Mouse (Mus musculus) hematopoietic stem cell, adult 5-6 weeks (primary cell): ENCODE measurements around the gene Dnah17. TPM values are rescaled to one million over a fixed set of nuclear protein-coding genes. Genes with fewer than 3 reads are reported as not detected.

Source experiments
- ATAC-seq, 2 experiments: fragments of 125-278 bp in 1 of 2; replicated peaks in 1 of 2; 2 replicates each; pipeline ENCODE4 v1.8.0; 2016 to 2017; ENCODE audit warnings: inconsistent platforms in 2 of 2, mild to moderate bottlenecking in 2 of 2, moderate number of reproducible peaks in 2 of 2, low read depth in 1 of 2, moderate TSS enrichment in 1 of 2; ENCODE audit not compliant: low FRiP score in 2 of 2, poor library complexity in 2 of 2, severe bottlenecking in 2 of 2, insufficient read depth in 1 of 2, low TSS enrichment in 1 of 2
- total RNA-seq: library from RNA; stranded (forward); fragments of 172-1452, 232-1000 nt; gene quantifications from 2 replicates; pipeline ENCODE4 v1.2.3, GENCODE M21; 2017

Dnah17 gene
- total RNA-seq, 1 experiment from 2014 or later = 0.10 TPM

DNA sequence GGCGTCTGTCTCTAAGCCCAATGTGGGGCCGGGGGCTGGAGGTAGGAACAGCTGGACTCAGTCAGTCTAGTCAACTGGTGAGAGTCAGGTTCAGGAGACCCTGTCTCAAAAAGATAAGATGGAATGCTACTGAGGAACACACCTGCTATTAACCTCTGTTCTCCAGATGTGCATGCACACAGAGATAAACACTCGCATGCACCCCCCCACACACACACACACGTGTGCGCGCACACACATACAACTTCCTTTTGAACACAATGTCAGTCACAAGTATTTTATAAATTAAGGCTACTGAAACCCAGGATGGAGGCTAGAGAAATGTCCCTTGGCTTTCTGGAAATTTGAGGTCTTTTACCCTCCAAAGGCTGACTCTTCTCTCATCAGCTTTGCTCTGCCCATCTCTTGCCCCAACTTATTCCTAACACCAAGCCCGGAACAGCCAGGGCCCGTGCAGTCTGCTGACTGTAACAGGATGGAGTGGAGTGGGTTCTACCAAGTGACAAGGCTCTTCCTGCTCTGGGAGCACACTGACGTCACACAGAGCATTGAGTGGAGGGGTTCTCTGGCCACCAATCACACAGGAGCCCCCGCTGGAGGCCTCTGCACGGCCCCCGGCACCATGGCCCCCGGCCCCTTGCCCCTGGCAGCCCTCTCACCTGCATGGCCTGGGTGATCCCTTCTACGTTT is 16.8 kb downstream of the Dnah17 start:
- no peak for ATAC-seq

DNA sequence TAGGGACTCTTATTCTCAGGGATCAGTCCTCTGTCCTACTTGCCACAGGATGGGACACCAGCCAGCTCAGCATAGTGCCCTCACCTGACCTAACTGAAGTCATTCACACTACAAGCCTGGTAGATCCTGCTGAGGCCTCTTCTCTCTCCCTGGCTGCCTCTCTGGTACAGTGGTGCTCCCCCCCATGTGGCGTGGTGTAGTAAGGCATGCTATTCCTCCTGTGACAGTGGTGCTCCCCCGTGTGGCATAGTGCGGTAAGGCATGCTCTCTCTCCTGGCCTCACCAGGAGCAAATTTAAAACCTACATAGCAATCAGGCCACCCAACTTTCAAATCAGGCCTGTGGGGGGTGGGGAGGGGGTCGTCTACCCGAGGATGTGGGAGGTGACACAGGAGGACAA is 26.4 kb downstream of the Dnah17 start:
- ATAC-seq = peak; percentile 85 to 87

DNA sequence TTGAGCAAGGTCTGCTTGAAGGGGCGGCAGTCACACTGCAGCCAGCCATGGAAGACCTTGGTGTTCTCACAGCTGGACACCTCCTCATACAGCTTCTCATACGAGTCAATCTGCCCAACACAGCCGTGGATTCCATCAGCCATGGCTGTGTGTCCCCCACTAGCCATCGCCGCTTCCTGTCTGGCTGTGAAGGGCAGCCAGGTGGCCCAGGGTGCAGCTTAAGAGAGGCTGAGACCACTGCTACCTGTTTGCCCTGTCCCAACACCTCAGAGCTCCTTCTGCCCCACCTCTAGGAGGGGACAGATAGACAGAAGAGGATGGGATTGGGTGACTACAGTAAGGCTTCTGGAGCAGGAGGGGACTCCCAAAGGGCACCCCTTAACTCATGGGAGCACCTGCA is 27.1 kb downstream of the Dnah17 start:
- ATAC-seq = no peak

DNA sequence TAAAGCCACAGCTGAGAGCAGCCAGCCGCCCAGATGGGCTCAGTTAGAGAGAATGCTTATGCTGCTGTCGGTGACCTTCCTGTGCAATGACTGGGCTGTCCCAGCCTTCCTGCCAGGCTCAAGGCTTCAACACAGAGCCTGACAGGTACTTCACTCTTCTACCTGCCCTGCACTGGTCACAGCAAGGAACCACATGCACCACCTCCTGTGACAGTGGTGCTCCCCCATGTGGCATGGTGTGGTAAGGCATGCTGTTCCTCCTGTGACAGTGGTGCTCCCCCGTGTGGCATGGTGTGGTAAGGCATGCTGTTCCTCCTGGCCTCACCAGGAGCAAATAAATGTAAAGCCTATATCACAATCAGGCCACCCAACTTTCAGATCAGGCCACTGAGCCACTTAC is 27.6 kb downstream of the Dnah17 start:
- peak; percentile 87 to 91 for ATAC-seq

DNA sequence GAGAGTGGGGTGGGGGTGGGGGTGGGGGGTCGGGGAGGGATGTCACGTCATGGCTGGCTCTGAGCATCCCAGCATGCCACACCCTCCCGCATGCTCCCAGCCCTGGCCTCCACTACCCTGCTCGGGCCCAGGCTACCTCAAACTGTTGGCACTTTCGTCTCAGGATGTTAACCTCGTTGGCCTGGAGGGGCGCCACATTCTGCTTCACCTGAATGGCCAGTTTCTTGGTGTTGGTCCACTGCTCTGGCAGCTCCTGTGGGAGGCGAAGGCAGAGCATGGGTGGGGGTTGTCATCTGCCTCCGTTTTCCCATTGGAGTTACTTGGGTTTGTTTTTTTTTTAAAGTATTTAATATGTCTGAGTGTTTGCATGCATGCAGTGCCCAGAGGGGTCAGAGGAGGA is 29.3 kb downstream of the Dnah17 start:
- no peak for ATAC-seq

DNA sequence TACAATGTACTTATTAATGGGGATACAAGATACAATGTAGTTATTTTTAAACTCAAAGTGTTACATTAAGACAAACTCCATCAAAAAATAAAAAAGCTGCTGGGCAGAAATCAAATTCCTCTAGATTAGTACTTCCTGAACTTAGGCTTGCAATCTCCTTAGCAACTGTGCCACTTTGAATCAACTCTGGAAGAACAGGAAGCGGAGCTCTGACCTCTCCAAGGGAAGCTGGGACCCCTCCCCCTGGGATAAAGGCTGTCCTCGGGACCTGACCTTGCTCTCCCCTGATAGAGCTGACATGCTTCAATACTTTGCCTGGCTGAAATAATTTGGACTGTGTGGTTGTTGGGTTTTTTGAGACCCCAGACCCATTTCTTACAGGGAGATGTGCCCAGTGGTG is 33.7 kb downstream of the Dnah17 start:
- no peak for ATAC-seq

DNA sequence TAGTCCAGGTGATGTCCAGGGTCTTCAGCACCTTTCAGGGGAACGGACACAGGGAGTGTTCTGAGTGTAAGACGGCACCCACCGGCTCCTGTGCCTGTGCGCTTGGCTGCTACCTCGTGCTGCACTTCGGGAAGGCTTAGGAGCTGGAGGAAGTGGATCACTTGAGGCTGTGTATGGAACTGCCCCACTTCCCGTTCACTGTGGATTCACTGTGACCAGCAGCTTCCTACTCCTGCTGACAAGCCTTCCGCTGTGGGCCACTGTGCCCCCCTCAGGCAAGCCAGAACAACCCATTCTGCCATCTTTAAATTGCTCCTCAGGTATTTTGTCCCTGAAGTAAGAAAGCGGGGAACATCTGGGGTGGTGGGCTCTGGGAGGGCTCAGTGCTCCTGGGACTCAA is 35.4 kb downstream of the Dnah17 start:
- peak; percentile 31 to 51; a peak in 1 of 4 replicates for ATAC-seq

DNA sequence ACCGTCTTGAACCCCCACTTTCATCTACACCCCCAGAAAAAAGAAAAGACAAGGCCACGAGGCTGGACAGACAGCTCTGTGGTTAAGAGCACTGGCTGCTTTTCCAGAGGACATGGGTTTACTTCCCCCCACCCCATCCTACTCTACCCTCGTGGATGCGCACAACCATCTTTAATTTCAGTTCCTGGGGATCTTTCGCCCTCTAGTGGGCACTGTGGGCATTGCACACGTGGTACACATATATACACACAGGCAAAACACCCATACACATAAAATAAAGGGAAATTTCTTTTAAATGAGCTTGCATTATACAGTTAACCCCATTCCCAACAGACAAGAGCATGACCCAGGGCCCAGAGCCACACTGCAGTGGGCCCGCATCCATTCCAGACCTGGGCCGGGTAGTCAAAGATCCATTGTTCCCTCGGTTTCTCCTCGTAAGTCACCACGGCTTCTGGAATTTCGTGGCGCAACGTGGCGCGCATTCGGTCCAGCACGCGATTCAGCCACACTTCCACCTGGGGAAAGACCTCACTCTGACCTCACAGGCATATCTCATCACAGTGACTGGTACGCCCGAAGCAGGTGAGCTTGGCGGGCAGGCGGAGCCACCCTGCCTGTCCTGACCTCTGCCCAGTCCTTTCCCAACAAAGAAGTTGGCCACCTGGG is 39.3 kb downstream of the Dnah17 start:
- no peak for ATAC-seq

DNA sequence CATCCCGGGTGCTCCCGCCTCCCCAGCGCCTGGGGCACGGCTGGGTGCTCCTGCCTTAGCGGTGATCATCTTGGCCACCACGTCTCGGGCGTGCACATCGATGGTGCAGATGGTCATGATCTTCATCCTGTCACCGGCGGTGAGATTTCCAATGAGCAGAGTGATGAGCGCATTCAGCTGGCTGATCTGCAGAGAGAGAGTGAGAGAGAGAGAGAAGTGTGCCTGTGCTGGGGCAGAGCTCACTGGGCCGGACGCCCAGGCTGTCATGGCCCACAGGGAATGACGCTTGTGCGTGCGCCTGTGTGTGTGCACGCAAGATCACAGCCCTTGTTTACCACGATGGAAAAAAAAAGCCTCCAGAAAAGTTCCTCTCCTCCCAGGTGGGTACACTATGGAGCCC is 41.5 kb downstream of the Dnah17 start:
- no peak for ATAC-seq

DNA sequence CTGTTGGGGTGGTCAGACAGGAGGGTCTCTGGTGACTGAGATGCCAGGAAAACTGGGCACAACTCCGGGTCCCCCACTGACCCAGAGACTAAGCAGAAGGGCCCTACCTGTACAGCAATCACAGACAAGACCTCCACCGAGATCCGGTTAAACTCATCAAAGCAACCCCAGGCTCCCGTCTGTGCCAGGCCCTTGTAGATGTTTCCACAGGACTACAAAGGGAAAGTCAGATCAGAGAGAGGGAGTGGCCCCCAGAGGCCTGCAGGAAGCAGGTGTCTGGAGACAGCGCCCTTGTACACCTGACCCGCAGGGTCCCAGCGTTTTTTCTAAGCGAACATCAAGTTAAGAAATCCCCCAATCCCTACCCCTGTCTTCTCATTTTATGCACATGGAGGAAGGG is 44.5 kb downstream of the Dnah17 start:
- ATAC-seq = no peak

DNA sequence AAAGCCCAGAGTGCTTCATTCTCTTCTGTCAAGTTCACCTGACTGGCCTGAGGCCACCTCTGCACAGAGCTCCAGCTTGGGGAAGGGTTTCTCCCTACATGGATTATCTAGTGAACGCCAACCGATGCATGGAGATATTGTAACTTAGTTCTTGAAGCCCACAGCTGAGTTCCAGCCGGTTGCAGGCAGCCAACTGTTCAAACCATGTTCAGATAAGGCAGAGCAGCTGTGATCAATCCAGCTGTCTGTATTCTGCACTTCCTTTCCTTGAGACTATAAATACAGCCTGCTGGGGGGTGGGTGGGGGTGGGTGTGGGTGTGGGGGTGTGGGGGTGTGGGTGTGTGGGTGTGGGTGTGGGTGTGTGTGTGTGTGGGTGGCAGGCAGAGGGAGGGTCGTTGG is 45.3 kb downstream of the Dnah17 start:
- no peak for ATAC-seq

DNA sequence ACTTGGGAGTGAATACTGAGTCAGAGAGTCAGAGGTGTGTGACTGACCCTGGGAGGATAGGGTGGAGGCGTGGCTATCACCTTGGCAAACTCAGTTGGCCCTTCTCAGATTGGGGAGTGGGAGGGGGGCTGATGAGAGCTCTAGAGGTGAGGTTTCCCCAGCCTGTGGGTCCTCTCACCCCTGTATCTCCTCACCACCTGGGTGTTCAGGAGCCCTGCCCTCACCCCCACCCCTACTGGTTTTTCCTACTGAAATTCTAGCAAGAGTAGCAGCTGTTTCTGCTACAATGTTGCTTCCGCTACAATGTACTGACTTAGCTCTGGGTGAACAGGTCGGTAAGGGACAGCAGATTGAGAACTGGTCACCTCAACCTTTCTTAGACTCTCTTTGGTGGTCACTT is 46.2 kb downstream of the Dnah17 start:
- no peak for ATAC-seq

DNA sequence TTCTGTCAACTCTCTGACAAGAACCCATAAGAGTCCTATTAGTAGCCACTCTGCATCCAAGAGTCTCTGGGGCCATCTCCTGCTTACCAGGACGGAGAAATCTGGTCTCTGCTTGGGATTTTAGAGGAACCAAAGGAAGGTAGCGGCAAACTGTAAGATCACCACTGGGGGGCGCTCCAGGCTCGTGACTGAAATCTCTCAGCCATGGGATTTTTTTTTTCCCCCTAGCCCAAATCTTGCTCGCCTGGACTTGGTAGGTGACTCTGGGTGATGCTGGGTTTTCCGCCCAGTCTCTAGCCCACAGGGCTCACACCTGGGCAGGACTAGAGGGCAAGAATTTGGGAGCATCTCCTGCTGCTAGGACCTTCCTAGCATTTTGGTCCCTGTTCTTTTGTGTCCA is 46.6 kb downstream of the Dnah17 start:
- ATAC-seq = peak; percentile 54 to 59; a peak in 2 of 4 replicates

DNA sequence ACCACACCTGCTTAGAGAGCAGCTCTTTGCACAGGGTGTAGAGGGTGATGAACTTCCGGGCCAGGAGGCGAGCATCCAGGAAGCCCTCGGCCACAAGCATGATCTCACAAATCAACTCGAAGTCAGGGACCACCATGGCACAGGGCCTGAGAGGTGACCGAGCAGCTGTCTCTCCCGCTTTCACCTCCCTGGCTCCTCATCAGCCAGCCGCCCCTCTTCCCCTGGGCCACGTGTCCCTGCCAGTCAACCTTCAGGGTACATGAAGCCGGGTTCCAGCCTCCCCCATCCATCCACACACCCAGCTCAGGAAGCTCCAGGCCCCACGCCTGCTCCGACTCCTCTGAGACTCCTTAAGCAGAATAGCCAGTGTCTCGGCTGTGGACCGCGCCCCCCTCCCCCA is 48.1 kb downstream of the Dnah17 start:
- no peak for ATAC-seq

DNA sequence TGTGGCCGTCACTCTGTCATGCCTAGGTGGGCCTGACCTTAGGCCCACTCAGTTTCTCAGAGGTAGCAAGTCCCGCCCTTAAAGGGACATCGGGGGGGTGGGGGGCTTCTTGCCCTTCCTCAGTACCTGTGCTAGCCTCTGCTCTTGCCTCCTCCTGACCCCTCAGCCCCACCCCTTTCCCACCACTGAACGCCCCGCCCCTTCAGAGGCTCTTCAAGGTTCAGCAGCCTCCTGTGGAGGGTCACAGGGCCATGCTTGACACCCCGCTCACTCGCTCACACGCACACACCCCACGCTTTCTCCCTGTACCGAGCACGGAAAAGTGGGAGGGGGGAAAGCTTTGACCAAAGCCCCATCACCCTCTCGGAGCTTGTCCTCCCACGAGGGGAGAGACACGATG is 50.7 kb downstream of the Dnah17 start:
- no peak for ATAC-seq

DNA sequence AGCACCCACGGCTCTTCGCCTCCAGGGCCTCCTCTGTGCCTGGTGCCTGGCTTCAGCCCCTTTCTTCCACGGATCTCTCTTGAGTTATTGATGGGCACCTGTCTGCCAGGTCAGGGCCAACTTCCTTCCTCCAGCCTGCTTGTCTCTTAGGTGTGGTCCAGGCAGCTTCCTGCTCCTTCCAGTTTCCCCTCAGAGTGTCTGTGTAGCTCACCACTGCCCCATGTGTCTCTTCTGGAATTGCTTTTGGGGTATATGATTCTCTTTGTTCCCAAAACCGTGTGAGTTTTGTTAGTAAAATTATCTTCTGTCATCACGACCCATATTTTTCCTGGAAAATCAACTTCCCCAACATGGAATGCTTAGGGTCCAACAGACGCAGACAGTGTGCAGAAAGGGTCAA is 53.5 kb downstream of the Dnah17 start:
- ATAC-seq = no peak

DNA sequence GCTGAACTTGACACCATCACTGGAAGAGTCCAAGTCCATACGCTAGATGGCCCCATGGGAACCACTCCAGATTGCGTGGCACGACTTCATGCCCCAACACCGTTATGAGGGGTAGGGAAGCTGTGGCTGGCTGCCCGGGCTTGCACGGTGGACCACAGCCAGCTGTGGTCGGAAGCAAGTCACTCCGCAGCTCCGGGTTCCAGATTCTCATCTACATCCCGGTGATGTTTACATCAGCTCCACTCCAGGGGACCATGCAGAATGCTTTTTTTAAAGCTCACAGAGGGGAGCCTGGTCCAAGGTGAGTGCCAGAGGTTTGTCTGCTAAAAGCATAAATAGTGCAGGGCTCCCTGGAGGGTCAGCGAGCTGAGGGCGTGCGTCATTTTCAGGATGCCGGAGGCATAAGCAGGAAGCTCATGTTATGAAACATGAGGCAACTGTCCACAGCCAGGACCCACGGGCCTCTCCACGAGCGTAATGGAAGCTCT is 55.4 kb downstream of the Dnah17 start:
- ATAC-seq = peak; percentile 47 to 54

DNA sequence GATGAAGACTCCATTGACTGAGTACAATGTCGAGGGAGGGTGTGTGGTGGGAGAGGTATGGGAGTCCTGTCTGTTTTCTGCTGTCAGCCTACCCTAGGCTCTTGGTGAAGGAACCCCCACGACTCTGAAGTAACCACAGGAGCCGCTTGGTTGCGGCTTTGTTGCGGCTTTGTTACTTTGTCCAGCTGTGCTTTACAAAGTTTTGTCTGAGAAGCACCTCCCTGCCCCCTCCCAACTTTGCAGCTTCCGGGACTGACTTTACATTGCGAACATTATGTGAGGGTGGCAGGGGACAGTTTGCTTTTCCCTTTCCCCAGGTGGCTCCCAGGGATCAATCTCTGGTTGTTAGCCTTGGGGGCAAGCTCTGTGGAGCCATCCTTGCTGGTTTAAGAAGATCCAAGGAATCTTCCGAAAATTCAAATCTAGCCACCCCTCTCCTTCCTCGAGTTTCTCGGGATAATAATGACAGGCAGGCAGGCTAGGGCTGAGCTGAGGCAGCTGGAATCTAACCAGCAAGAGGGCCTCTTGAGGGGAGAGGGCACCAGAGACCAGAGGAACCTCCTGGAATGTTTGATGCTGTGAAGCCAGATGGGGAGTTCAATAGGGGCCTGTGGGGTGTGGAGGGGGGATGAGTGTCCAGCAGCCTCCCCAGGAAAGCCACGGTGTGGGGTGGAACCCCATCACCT is 59.1 kb downstream of the Dnah17 start:
- no peak for ATAC-seq
